In genomic region chrX:163095026-163095765, GRCm38 (mm10) we compare ENCODE assay signal across 22 mouse cellular contexts.
"Had no signal": no experiment of that assay in that cellular context is flagged by ENCODE, and none has a peak within 500 bp of the region (broad histone marks: within the 10 kb centered on the region; RNA-seq: fewer than 3 reads in every experiment).

No protein-coding gene starts in this region.

- H3K4me2 ChIP-seq: limb, embryonic 13.5 days; liver, embryonic 13.5 days; lung, embryonic 14.5 days; midbrain, embryonic 13.5 days had no signal

- H3K27ac ChIP-seq: limb, embryonic 10.5 days; limb, embryonic 13.5 days; liver, embryonic 13.5 days; midbrain, embryonic 10.5 days; midbrain, embryonic 13.5 days; stomach, postnatal 0 days had no signal

- DNase-seq: kidney, adult 18-20 months; kidney, adult 9 months; kidney, postnatal 10 days; kidney, postnatal 36 days; layer of hippocampus, postnatal 36 days; liver; liver, embryonic 13.5 days; lung, embryonic 14.5 days; right cerebral cortex, adult 18-20 months; right cerebral cortex, postnatal 14 days; right cerebral cortex, postnatal 4 days; thymus, adult 2 months; thymus, postnatal 14 days had no signal

- H3K36me3 ChIP-seq: limb, embryonic 10.5 days; limb, embryonic 13.5 days; liver, embryonic 13.5 days; midbrain, embryonic 10.5 days; midbrain, embryonic 13.5 days had no signal

- H3K4me1 ChIP-seq: limb, embryonic 10.5 days; limb, embryonic 13.5 days; liver, embryonic 13.5 days; megakaryocyte, embryonic 14.5 days; midbrain, embryonic 13.5 days had no signal

- H3K27me3 ChIP-seq: liver, embryonic 13.5 days had no signal

- ATAC-seq: intestine, embryonic 16.5 days; lung, postnatal 0 days; midbrain, embryonic 13.5 days; midbrain, embryonic 16.5 days had no signal

- H3K9me3 ChIP-seq: limb, embryonic 10.5 days; limb, embryonic 13.5 days; liver, embryonic 13.5 days; midbrain, embryonic 10.5 days; midbrain, embryonic 13.5 days had no signal

- H3K4me3 ChIP-seq: limb, embryonic 10.5 days; limb, embryonic 13.5 days; liver, embryonic 13.5 days; megakaryocyte, embryonic 14.5 days; midbrain, embryonic 10.5 days; midbrain, embryonic 13.5 days had no signal

- H3K9ac ChIP-seq: limb, embryonic 13.5 days; liver, embryonic 13.5 days; lung, embryonic 14.5 days; midbrain, embryonic 13.5 days had no signal
